Mouse (Mus musculus) intestine, embryonic 14.5 days (tissue): ENCODE results near the gene Mta3. TPM values are rescaled to one million over a fixed set of nuclear protein-coding genes. Genes with fewer than 3 reads are reported as not detected.

Experiments
- ATAC-seq: fragments of 200-750 bp; cut with Nextera tagmentation; replicated peaks from 2 replicates; pipeline ENCODE4 v1.8.0; 2017; ENCODE audit warnings: low read depth, moderate number of reproducible peaks, moderate TSS enrichment, moderate library complexity; ENCODE audit not compliant: low FRiP score, low TSS enrichment
- DNase-seq: peaks from one replicate; pipeline ENCODE4 v3.0.0-alpha.2; 2018; ENCODE audit warnings: low spot score
- H3K27ac ChIP-seq: fragments of 300-500 bp; sonication (generic); 2 replicates; pipeline ENCODE4 v1.5.1; 2014; ENCODE audit warnings: low read depth, mild to moderate bottlenecking, control low read depth
- H3K27me3 ChIP-seq: fragments of 300-500 bp; sonication (generic); replicated peaks from 2 replicates; pipeline ENCODE4 v1.6.1; 2014; ENCODE audit warnings: low read length, control low read depth; ENCODE audit not compliant: control insufficient read depth, insufficient read depth
- H3K36me3 ChIP-seq: fragments of 300-500 bp; sonication (generic); 2 replicates; pipeline ENCODE4 v1.6.1; 2014; ENCODE audit warnings: low read length, control low read depth; ENCODE audit not compliant: control insufficient read depth, insufficient read depth
- H3K4me1 ChIP-seq: fragments of 300-500 bp; sonication (generic); replicated peaks from 2 replicates; pipeline ENCODE4 v1.6.1; 2014; ENCODE audit warnings: low read length, control low read depth, mixed read lengths; ENCODE audit not compliant: control insufficient read depth, insufficient read depth
- H3K4me2 ChIP-seq: fragments of 300-500 bp; sonication (generic); 2 replicates; pipeline ENCODE4 v1.6.1; 2014; ENCODE audit warnings: low read length
- H3K4me3 ChIP-seq: fragments of 300-500 bp; sonication (generic); 2 replicates; pipeline ENCODE4 v1.5.1; 2014; ENCODE audit warnings: low read depth, low read length, control low read depth, mixed read lengths
- H3K9ac ChIP-seq: fragments of 300-500 bp; sonication (generic); 2 replicates; pipeline ENCODE4 v1.6.1; 2014; ENCODE audit warnings: mild to moderate bottlenecking, low read length
- H3K9me3 ChIP-seq: fragments of 300-500 bp; sonication (generic); 2 replicates; pipeline ENCODE4 v1.6.1; 2016; ENCODE audit warnings: low read length, control low read depth; ENCODE audit not compliant: control insufficient read depth
- WGBS: fragments of 180-500 bp; shearing (Covaris S2); extraction: QIAGEN DNeasy Blood & Tissue Kit; methylation state at CpG from one replicate; pipeline ENCODE4 v1.1.7; 2014; 5-methylcytosine and 5-hydroxymethylcytosine counted together
- polyA plus RNA-seq: library from polyadenylated mRNA; unstranded; fragments of >200 nt; fragmentation: Nextera tagmentation; extraction: Ambion mirVana; gene quantifications from 2 replicates; pipeline ENCODE4 v1.2.1, GENCODE M21; 2014

Gene Mta3
- polyA plus RNA-seq, 1 experiment from 2014 or later, result 37.0 TPM

DNA sequence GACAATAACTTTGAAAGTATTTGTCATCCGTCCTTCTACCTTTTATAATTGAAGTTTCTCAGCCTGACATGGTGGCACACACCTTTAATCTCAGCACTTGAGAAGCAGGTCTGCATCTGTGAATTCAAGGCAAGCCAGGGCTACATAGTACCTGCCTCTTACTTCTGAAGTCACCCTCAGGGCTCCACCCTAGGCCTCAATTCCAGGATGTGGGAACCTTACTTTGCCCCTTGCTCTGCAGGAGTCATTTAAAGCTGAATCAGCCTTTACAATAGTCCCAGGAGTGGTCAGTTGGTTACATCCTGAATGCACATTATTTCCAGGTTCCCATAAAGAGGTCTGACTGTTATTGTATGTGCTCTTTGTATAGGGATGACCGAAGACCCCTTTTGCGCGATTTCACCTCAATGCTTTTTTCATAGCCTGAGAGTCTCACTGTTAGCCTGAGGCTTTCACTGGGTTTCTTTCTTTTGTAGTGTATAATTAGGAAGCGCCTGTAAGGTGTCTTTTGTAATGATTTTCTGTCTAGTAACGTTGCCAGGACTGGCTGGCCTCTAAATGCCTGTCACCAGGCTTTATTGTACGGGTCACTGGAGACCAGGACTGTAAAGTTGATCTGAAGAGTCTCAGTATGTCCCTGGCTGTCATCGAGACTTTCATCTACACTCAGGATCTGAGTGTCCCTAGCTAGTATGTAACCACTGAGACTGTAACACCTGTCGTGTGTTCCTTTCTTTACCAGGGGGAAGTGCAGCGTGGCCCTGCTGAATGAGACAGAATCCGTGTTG lies 47.3 kb downstream of the Mta3 start:
- DNase-seq (no peak), ATAC-seq (no peak)
- 79% methylated on average over 11 of the region's 11 CpGs for WGBS
- no peak overlapping the region for H3K4me2 ChIP-seq
- no peak overlapping the region for H3K27ac ChIP-seq
- H3K36me3 ChIP-seq, result peaks cover 18% of the 10 kb centered on the region
- no peak overlapping the region for H3K4me3 ChIP-seq
- no peaks in the 10 kb centered on the region for H3K4me1 ChIP-seq
- H3K9ac ChIP-seq, result no peak overlapping the region
- no peaks in the 10 kb centered on the region for H3K9me3 ChIP-seq
- H3K27me3 ChIP-seq, result no peaks in the 10 kb centered on the region

DNA sequence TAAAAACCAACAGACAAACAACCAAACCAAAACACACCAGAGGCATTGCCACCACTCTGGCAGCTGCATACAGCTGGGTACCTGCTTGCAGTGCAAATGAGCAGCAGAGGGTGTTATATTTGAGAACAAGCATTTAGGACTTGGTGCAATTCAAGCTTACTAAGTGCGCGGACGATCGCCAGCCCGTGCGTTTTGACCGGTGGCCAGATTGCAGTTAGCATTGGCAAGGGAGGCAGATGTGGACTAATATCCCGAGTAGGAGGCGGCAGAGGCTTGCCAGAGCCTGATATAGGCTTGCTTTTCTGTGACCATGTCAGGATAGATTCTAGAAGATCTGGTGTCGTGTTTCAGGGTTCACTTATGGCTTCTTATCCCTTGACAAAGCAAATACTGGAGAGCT lies 52.1 kb downstream of the Mta3 start:
- Histone ChIP-seq H3K36me3 (peaks cover 28% of the 10 kb centered on the region), H3K27me3 (no peaks in the 10 kb centered on the region), H3K4me1 (no peaks in the 10 kb centered on the region), H3K4me3 (no peak overlapping the region), H3K27ac (no peak overlapping the region), H3K4me2 (no peak overlapping the region), H3K9me3 (no peaks in the 10 kb centered on the region), H3K9ac (no peak overlapping the region)
- 86% methylated on average over 10 of the region's 10 CpGs for WGBS
- DNase-seq (no peak), ATAC-seq (no peak)

DNA sequence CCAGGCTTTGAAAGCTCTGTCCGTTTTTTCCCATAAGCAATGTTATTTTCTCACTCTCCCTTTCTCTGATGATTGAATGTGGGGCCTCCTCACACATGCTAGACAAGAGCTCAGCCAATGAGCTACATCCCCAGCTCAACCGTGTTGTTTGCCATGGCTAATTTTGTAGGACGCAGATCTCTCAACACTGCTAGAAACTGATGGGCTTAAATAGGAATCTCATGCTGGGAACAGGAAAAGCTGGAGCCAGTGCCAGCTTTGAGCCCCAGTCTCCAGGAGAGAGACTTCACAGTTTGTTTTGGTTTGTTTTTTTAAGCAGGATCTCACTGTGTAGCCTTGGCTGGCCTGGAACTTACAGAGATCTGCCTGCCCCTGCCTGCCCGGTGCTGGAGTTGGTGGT lies 53.6 kb downstream of the Mta3 start:
- WGBS, result 54% methylated on average over 4 of the region's 4 CpGs
- DNase-seq, result no peak
- Histone ChIP-seq H3K9me3 (no peaks in the 10 kb centered on the region), H3K36me3 (peaks cover 31% of the 10 kb centered on the region), H3K9ac (no peak overlapping the region), H3K4me3 (no peak overlapping the region), H3K4me1 (no peaks in the 10 kb centered on the region), H3K27ac (no peak overlapping the region), H3K4me2 (no peak overlapping the region), H3K27me3 (no peaks in the 10 kb centered on the region)
- ATAC-seq, result no peak

DNA sequence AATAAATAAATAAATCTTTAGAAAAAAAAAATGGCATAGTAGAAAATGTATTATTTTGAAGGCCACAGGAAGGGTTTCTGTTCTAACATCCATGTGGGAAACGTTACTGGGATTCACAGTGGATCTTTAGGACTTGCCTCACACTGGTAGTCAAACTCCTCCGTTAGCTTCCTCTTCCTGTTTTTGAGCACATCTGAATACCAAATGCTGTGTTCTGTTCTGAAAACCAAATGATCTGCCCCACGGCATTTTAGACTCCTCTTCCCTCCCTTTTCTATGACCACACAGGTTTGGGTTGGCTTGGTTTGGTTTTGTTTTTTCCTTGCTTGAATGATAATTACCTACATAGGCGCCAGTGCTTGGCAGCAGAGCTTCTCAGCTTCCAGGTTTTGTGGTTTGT lies 58.6 kb downstream of the Mta3 start:
- WGBS, result 84% methylated on average over 4 of the region's 4 CpGs
- Histone ChIP-seq H3K4me3 (no peak overlapping the region), H3K27me3 (no peaks in the 10 kb centered on the region), H3K9me3 (no peaks in the 10 kb centered on the region), H3K9ac (no peak overlapping the region), H3K36me3 (peaks cover 42% of the 10 kb centered on the region), H3K27ac (no peak overlapping the region), H3K4me2 (no peak overlapping the region), H3K4me1 (no peaks in the 10 kb centered on the region)
- DNase-seq (no peak), ATAC-seq (no peak)

DNA sequence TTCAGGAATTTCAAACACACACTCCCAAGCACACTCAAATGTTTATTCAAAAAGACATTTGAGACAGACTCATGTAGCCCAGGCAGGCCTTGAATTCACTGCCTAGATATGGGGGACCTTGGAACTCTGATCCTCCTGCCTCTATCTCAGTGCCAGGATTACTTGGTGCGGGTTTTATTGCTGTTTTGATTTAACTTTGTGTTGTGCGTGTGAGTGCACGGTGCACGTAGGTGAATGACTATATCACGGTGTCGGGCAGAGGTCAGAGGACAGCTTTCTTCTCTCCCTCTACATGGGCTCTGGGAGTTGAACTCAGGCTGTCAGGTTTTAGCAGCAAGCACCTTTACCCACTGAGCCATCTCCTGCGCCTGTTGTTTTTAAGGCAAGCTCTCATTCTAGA lies 61.1 kb downstream of the Mta3 start:
- H3K9me3 ChIP-seq, result no peaks in the 10 kb centered on the region
- H3K9ac ChIP-seq, result no peak overlapping the region
- no peak for ATAC-seq
- H3K27me3 ChIP-seq, result no peaks in the 10 kb centered on the region
- H3K4me3 ChIP-seq, result no peak overlapping the region
- no peaks in the 10 kb centered on the region for H3K4me1 ChIP-seq
- DNase-seq, result no peak
- H3K4me2 ChIP-seq, result no peak overlapping the region
- WGBS, result 78% methylated on average over 7 of the region's 7 CpGs
- H3K36me3 ChIP-seq, result peaks cover 42% of the 10 kb centered on the region
- H3K27ac ChIP-seq, result no peak overlapping the region

DNA sequence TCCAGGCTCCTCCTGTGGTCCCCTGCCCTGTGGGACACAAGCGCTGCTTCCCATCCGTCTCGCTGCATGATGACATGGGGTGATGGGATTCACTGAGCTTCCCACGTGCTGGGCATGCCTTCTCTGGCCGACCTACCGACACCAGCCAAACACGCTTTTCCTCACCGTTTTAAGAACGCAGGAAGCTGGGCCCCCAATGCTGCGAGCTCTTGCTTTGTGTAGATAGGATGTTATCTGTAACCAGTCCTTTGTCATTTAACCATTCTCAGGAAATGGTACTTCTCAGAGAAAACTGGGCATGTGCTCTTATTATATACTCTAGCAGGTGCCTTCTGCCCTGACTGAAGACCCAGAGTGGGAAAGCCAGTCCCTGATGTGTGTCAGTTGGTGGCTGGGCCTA lies 62.3 kb downstream of the Mta3 start:
- no peak for DNase-seq

DNA sequence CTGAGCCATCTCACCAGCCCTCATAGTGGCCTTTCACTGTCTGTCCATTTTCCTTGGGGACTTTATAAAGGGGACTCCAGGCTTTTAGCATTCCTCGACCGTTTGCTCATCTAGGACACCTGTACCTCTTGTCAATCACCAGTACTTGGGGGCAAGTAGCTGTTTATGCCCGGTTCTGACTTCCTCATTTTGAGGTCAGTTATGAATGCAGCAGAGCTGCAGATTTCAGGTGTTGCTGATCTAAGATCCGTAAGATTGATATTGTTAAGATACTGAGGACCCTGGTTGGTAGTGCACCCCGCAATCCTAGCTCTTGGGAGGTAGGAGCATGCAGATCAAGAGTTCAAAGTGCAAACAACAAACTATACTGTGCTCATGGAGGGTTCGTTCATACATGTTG lies 64.4 kb downstream of the Mta3 start:
- Histone ChIP-seq H3K27me3 (no peaks in the 10 kb centered on the region), H3K9me3 (no peaks in the 10 kb centered on the region), H3K4me1 (no peaks in the 10 kb centered on the region), H3K27ac (no peak overlapping the region), H3K36me3 (peaks cover 20% of the 10 kb centered on the region), H3K4me2 (no peak overlapping the region), H3K4me3 (no peak overlapping the region), H3K9ac (no peak overlapping the region)
- DNase-seq (no peak), ATAC-seq (no peak)
- 85% methylated on average over 6 of the region's 6 CpGs for WGBS

More for the DNA sequence above, 62.3 kb downstream of the Mta3 start:
- Histone ChIP-seq H3K4me1 (no peaks in the 10 kb centered on the region), H3K36me3 (peaks cover 31% of the 10 kb centered on the region), H3K27me3 (no peaks in the 10 kb centered on the region), H3K9me3 (no peaks in the 10 kb centered on the region), H3K27ac (no peak overlapping the region), H3K9ac (no peak overlapping the region), H3K4me3 (no peak overlapping the region), H3K4me2 (no peak overlapping the region)
- ATAC-seq, result no peak
- 89% methylated on average over 10 of the region's 10 CpGs for WGBS

DNA sequence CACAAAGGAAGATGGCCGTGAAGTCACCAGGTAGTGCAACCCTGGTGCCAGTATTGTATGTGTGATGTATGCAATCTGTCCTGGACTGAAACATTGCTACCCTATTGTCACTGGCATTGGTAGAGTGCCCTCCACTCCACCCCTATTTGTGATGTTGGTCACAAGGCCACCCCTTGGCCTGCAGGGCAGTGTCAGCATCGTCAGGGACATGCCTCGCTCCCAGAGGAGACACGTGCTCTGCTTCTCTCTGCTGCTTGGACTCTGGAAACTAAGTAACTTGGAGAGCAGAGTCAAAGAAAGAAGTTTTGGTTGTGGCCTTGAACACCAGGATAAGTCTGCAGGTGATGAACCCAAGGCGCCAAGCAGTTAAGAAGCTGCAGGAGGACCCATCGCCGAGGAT lies 65.0 kb downstream of the Mta3 start:
- Histone ChIP-seq H3K4me1 (no peaks in the 10 kb centered on the region), H3K36me3 (peaks cover 23% of the 10 kb centered on the region), H3K4me2 (no peak overlapping the region), H3K27ac (no peak overlapping the region), H3K9ac (no peak overlapping the region), H3K27me3 (no peaks in the 10 kb centered on the region), H3K9me3 (no peaks in the 10 kb centered on the region), H3K4me3 (no peak overlapping the region)
- WGBS, result 86% methylated on average over 7 of the region's 7 CpGs
- DNase-seq (no peak), ATAC-seq (no peak)

DNA sequence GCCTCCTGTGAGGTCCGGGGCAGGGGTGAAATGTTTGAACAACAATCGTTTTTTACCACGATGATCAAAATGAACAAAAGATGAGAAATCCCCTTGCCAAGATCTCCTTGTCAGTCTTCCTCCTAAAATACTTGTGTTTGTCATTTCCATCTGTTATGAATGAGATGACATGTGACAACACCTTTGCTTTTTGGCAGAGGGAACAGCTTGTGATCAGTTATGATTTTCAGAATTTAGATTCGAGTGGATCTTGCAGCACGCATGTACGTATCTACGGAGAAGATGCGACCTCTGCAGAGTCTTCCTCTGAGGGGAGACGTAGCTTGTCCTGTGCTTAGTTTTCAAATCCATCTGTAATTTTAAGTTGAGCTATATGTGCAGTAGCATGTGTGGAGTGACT lies 66.1 kb downstream of the Mta3 start:
- Histone ChIP-seq H3K27ac (no peak overlapping the region), H3K27me3 (no peaks in the 10 kb centered on the region), H3K4me2 (no peak overlapping the region), H3K36me3 (peaks cover 23% of the 10 kb centered on the region), H3K9me3 (no peaks in the 10 kb centered on the region), H3K4me1 (no peaks in the 10 kb centered on the region), H3K9ac (no peak overlapping the region), H3K4me3 (no peak overlapping the region)
- WGBS, result 91% methylated on average over 9 of the region's 9 CpGs
- ATAC-seq, result no peak
- no peak for DNase-seq
